Mouse (Mus musculus): ENCODE data around the gene Hrh1.

DNA sequence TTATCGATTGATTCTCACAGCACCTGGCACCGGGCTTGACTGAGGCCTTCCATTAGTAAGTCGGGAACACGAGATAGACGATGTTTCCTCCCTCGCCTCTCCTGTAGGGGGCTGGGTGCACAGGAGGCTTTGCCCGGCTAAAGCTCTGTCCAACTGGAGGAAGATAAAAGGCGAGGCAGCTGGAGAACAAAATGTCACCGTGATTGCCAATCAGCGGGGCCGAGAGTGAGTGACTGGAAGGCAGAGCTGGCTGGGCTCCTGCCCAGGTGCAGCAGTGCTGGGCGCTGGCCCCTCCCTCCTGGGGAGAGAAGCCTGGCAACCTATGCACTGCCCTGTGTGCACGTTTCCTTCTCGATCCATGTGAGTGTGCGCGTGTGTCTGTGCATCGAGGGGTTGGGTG, 10.5 kb downstream of the Hrh1 start:
- TF ChIP-seq CTCF (IDR thresholded peaks at IDR 0.05; ENCODE audit: control insufficient read depth, insufficient read depth, insufficient read length): no peak
- TF ChIP-seq USF1 (IDR thresholded peaks at IDR 0.05; ENCODE audit: low read depth): no peak

Measured in C2C12 (cell line).